Comparison of ENCODE assay signal across 10 mouse cellular contexts in the genomic region with DNA sequence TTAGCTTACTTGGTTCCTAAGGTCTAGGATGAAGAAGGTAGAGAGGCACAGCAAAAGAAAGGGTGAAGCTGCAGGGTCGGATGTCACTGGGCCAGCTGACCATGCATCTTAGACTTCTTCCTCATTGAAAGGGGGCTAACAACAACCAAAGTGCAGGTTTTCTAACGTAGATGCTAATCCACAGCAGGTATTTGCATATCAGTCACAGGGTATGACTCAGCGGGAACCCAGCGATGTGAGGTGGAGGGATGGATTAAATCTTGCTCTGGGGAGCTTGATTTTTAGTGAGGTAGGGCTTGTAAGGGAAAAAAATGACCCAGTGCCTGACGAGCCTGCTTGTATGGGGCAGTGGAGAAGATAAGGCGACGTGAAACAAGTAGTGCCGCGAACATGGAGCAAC. TPM values are rescaled to one million over a fixed set of nuclear protein-coding genes. Genes with fewer than 3 reads are reported as not detected.
A peak's percentile ranks its signal among the peaks of the same experiment; 100 is the strongest.
DNase-seq lines count a peak whose midpoint lies in the region; ATAC-seq and TF ChIP-seq lines count a peak whose summit lies in the region.
"Had no signal": no experiment of that assay in that cellular context is flagged by ENCODE, and none has a peak within 500 bp of the region (broad histone marks: within the 10 kb centered on the region; RNA-seq: fewer than 3 reads in every experiment).

No protein-coding gene starts in this region.

- H3K4me1 ChIP-seq in kidney, embryonic 14.5 days (ENCODE audit: control insufficient read depth, insufficient read depth, low read length), result peaks cover 13% of the 10 kb centered on the region; the same call in 1 of the 2 replicates
- no peaks in the 10 kb centered on the region for H3K4me1 ChIP-seq in intestine, postnatal 0 days (replicated peaks; ENCODE audit: control insufficient read depth, insufficient read depth, low read length)

- H3K4me3 ChIP-seq in kidney, embryonic 14.5 days (ENCODE audit: low read length), result no peak overlapping the region; the same call in 1 of the 2 replicates
- H3K4me3 ChIP-seq in intestine, postnatal 0 days (ENCODE audit: low read depth, low read length), result 0 out of 2 replicates have a peak overlapping the region, but pooled peaks have one; percentile 0

- no peak for ATAC-seq in kidney, embryonic 14.5 days (ENCODE audit: low FRiP score, low TSS enrichment)
- no peak for ATAC-seq in intestine, postnatal 0 days
- ATAC-seq: Patski had no signal

- intact Hi-C loops in left cerebral cortex, postnatal 4 days (cut with DNase I), result no loop called here
- intact Hi-C loops in gastrocnemius, postnatal 36 days (cut with DNase I), result no loop called here

- peak overlapping the region; percentile 23; the same call in 1 of the 2 replicates for H3K9ac ChIP-seq in kidney, embryonic 14.5 days (ENCODE audit: low read depth, low read length)
- H3K9ac ChIP-seq in intestine, postnatal 0 days (ENCODE audit: low read depth, low read length), result no peak overlapping the region

- no peaks in the 10 kb centered on the region for H3K9me3 ChIP-seq in kidney, embryonic 14.5 days (ENCODE audit: control insufficient read depth, low read length)
- H3K9me3 ChIP-seq in intestine, postnatal 0 days (ENCODE audit: control insufficient read depth), result no peaks in the 10 kb centered on the region

- WGBS in kidney, embryonic 14.5 days, result 26% methylated on average over 9 of the region's 9 CpGs
- 17% methylated on average over 9 of the region's 9 CpGs for WGBS in intestine, postnatal 0 days

- H3K4me2 ChIP-seq in kidney, embryonic 14.5 days (replicated peaks; ENCODE audit: low read depth, low read length), result peak overlapping the region; percentile 23
- H3K4me2 ChIP-seq in intestine, postnatal 0 days (replicated peaks; ENCODE audit: low read depth), result peak overlapping the region; percentile 52

- DNase-seq in kidney, postnatal 10 days, result no peak
- DNase-seq in A20 (ENCODE audit: low read depth, low spot score) (peak; percentile 65), ES-CJ7 (ENCODE audit: low read depth, low spot score) (peak; percentile 25)
- DNase-seq in left cerebral cortex, postnatal 4 days, result no peak
- DNase-seq in gastrocnemius, postnatal 36 days, result no peak
- DNase-seq: retina, postnatal 1 day; thymus, postnatal 4 days had no signal

- H3K27ac ChIP-seq in kidney, embryonic 14.5 days (ENCODE audit: low read depth, low read length), result peak overlapping the region; percentile 37; the same call in 1 of the 2 replicates
- H3K27ac ChIP-seq in intestine, postnatal 0 days (ENCODE audit: low read depth, low read length), result no peak overlapping the region

- no peaks in the 10 kb centered on the region for H3K27me3 ChIP-seq in kidney, embryonic 14.5 days (ENCODE audit: control insufficient read depth, insufficient read depth, low read length)
- no peaks in the 10 kb centered on the region for H3K27me3 ChIP-seq in intestine, postnatal 0 days (replicated peaks; ENCODE audit: control insufficient read depth, insufficient read depth, low read length)
- H3K27me3 ChIP-seq: Patski had no signal

- no peak for TF ChIP-seq CTCF in intestine, postnatal 0 days (IDR thresholded peaks at IDR 0.05; ENCODE audit: low read depth)

- no peaks in the 10 kb centered on the region for H3K36me3 ChIP-seq in kidney, embryonic 14.5 days (ENCODE audit: control insufficient read depth, insufficient read depth, low read length)
- H3K36me3 ChIP-seq in intestine, postnatal 0 days (ENCODE audit: control insufficient read depth, insufficient read depth), result no peaks in the 10 kb centered on the region

RNA-seq across cellular contexts. Expression of gene Ets1, which starts 9.5 kb away (rescaled TPM):
- polyA plus RNA-seq in kidney, embryonic 14.5 days (2014; fragmentation: Nextera tagmentation; extraction: Ambion mirVana), result 26.2 and 58.0 TPM in 2 replicates
- polyA plus RNA-seq in intestine, postnatal 0 days (2015; fragmentation: Nextera tagmentation; extraction: Ambion mirVana), result 13.3 and 13.6 TPM in 2 replicates
- 10 to 100 TPM; 26.5 to 27.2 TPM for total RNA-seq in left cerebral cortex, postnatal 4 days (2021)
- total RNA-seq in gastrocnemius, postnatal 36 days (2021), result 10 to 100 TPM; 17.2 to 17.4 TPM

Comparison
In these comparisons a context has a peak if more than half of its experiments do, and no peak if none do; other contexts are left out.
1. DNase-seq: peak in A20 (single experiment) and ES-CJ7 (single experiment); none in kidney, postnatal 10 days (single experiment), left cerebral cortex, postnatal 4 days (single experiment) and gastrocnemius, postnatal 36 days (0 of 2).